Mouse (Mus musculus): ENCODE results near the gene Gm10100.

DNA sequence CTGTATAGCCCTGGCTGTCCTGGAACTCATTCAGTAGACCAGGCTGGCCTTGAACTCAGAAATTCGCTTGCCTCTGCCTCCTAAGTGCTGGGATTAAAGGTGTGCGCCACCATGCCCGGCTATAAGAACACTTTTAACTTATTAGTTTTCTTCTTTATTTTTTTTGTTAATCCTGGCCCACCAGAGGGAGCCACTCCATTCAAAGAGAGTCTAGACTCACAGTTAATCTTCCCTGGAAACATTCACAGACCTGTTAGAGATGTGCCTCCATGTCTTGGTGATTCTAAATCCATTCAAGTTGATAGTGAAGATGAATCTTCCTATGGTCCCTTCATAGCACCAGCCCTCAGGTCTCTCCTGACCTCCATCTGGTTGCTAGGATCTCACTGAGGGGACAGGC lies 16.5 kb upstream of the Gm10100 start:
- no peak for TF ChIP-seq CTCF (conservative IDR thresholded peaks at IDR 0.05; ENCODE audit: low read length)
- TF ChIP-seq POU5F1 (IDR thresholded peaks at IDR 0.05; ENCODE audit: borderline replicate concordance, low read length) = no peak
- no peak for TF ChIP-seq NANOG (IDR thresholded peaks at IDR 0.05; ENCODE audit: borderline replicate concordance, low read length)

All from E14TG2a.4 (cell line).